Mouse (Mus musculus): ENCODE data around the gene 6820408C15Rik. TPM values are rescaled to one million over a fixed set of nuclear protein-coding genes. Genes with fewer than 3 reads are reported as not detected.

The 6820408C15Rik gene
- total and polyA plus RNA-seq, 3 experiments: not detected

DNA sequence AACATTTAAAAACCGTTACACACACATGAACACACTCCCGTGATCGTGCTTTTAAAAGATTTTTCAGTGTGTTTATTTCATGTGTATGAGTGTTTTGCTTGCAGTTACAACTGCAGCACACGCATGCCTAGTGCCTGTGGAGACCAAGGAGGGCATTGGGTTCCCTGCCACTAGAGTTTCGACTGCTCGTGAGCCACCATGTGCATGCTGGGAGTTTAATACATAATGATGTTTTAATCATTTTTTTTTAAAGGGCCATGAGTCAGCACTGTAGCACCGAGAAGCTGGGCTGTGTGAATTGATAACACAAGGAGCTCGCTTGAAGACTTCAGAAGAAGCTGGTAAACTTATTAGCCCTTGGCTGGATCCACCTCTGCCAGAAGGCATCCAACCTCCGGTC is 41.8 kb upstream of the 6820408C15Rik start:
- no peaks in the 10 kb centered on the region for H3K9me3 ChIP-seq (replicated peaks; ENCODE audit: low read length)
- H3K4me3 ChIP-seq (replicated peaks in 1 of 3; ENCODE audit: low read depth in 2 of 3, low read length in 2 of 3, poor library complexity in 1 of 3): no peak overlapping the region
- in situ Hi-C loops (cut with MboI; ENCODE audit: low pct_ligation_motif_present, low pct_unique_long_range_greater_than_20kb, low sequenced_read_pairs) (no loop called here), dilution Hi-C loops (cut with MboI; ENCODE audit: extremely low pct_ligation_motif_present, extremely low pct_unique_long_range_greater_than_20kb, low sequenced_read_pairs) (no loop called here)
- TF ChIP-seq UBTF (IDR thresholded peaks at IDR 0.05; ENCODE audit: low read depth, low read length) (no peak), JUND (conservative IDR thresholded peaks at IDR 0.05; ENCODE audit: low read depth, low read length) (no peak)
- no peaks in the 10 kb centered on the region for H3K4me1 ChIP-seq (ENCODE audit: control insufficient read depth in 1 of 2, insufficient read depth in 2 of 2)
- H3K27me3 ChIP-seq (replicated peaks): peaks cover 70% of the 10 kb centered on the region
- H3K4me2 ChIP-seq (ENCODE audit: insufficient read depth, low read depth, poor library complexity, severe bottlenecking): no peak overlapping the region
- no peaks in the 10 kb centered on the region for H3K36me3 ChIP-seq (replicated peaks in 1 of 2; ENCODE audit: control insufficient read depth in 1 of 2, insufficient read depth in 1 of 2, low read length in 1 of 2)
- no peak overlapping the region for H3K27ac ChIP-seq (ENCODE audit: insufficient read depth, low read depth)
- no peak overlapping the region for H3K9ac ChIP-seq (ENCODE audit: insufficient read depth, low read depth)
- no peaks in the 10 kb centered on the region for H3K79me2 ChIP-seq (replicated peaks; ENCODE audit: control insufficient read depth, extremely low read depth, insufficient read depth, poor library complexity, severe bottlenecking)
- DNase-seq (ENCODE audit: extremely low read depth): no peak

DNA sequence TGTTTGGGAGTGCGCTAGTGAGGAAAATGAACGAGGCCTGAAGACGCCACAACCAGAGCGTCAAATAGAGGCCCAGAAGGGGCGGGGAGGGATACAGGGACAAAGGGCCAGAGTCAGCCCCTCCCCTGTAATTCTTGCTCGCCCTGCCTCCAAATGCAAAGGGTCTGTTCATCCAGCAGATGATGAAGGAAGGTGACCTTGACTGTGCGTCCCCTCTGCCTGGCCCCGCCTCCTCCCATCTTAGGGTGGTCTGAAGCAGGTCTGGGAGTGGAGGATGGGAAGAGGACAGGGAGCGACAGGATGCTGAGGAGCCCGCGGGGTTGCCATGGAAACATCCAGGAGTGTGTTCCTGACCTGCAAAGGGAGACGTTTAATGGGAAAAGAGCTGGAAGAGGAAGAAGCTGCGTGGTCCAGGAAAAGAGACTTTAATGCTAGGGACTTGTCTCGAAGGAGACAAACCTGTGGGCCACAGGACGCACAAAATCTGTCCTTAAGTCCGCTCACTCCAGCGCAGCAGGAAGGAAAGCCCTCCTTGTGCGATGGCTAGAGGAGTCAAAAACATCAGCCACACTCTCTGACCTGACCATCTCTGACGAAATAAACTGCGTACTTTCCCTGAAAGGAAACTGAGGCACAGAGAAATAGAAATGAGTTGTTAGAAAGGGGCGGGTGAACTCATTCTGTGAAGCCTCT is 39.6 kb upstream of the 6820408C15Rik start:
- H3K9ac ChIP-seq (ENCODE audit: insufficient read depth, low read depth): no peak overlapping the region

GRCm38 (mm10) chr2:152376345-152376741 is 39.0 kb upstream of the 6820408C15Rik start, which contains the start of gene Nrsn2:
Gene Nrsn2, minus strand, starts transcription at chr2:152376638.
- no peak within 1 kb of the TSS for H3K9ac ChIP-seq (ENCODE audit: insufficient read depth, low read depth)
- DNase-seq (ENCODE audit: extremely low read depth): no peak
- H3K4me2 ChIP-seq (ENCODE audit: insufficient read depth, low read depth, poor library complexity, severe bottlenecking): no peak within 1 kb of the TSS
- no peaks in the 10 kb centered on the region for H3K4me1 ChIP-seq (ENCODE audit: control insufficient read depth in 1 of 2, insufficient read depth in 2 of 2)
- in situ Hi-C loops (cut with MboI; ENCODE audit: low pct_ligation_motif_present, low pct_unique_long_range_greater_than_20kb, low sequenced_read_pairs) (no loop called here), dilution Hi-C loops (cut with MboI; ENCODE audit: extremely low pct_ligation_motif_present, extremely low pct_unique_long_range_greater_than_20kb, low sequenced_read_pairs) (no loop called here)
- H3K36me3 ChIP-seq (replicated peaks in 1 of 2; ENCODE audit: control insufficient read depth in 1 of 2, insufficient read depth in 1 of 2, low read length in 1 of 2): no peaks in the 10 kb centered on the region
- H3K27ac ChIP-seq (ENCODE audit: insufficient read depth, low read depth): no peak within 1 kb of the TSS
- H3K79me2 ChIP-seq (replicated peaks; ENCODE audit: control insufficient read depth, extremely low read depth, insufficient read depth, poor library complexity, severe bottlenecking): no peaks in the 10 kb centered on the region
- no peak for TF ChIP-seq USF1 (IDR thresholded peaks at IDR 0.05; ENCODE audit: low read depth, low read length)
- no peak for TF ChIP-seq PAX5 (IDR thresholded peaks at IDR 0.05; ENCODE audit: low read length)
- TF ChIP-seq HCFC1 (IDR thresholded peaks at IDR 0.05; ENCODE audit: low read depth, low read length): no peak
- TF ChIP-seq TBP (conservative IDR thresholded peaks at IDR 0.05; ENCODE audit: low read depth, low read length): no peak
- no peak for TF ChIP-seq JUND (conservative IDR thresholded peaks at IDR 0.05; ENCODE audit: low read depth, low read length)
- TF ChIP-seq MAZ (IDR thresholded peaks at IDR 0.05; ENCODE audit: low read depth, low read length): no peak
- no peak for TF ChIP-seq ETS1 (conservative IDR thresholded peaks at IDR 0.05; ENCODE audit: low read depth, low read length)
- TF ChIP-seq BHLHE40 (IDR thresholded peaks at IDR 0.05; ENCODE audit: low read depth, low read length): no peak
- no peak for TF ChIP-seq EP300 (IDR thresholded peaks at IDR 0.05; ENCODE audit: low read length)
- no peak for TF ChIP-seq ZKSCAN1 (IDR thresholded peaks at IDR 0.05; ENCODE audit: borderline replicate concordance, low read depth, low read length)
- TF ChIP-seq POLR2A (IDR thresholded peaks at IDR 0.05; ENCODE audit: low read depth, low read length): no peak
- TF ChIP-seq TCF12 (IDR thresholded peaks at IDR 0.05; ENCODE audit: low read depth, low read length): no peak
- no peak for TF ChIP-seq POLR2AphosphoS2 (IDR thresholded peaks at IDR 0.05; ENCODE audit: low read depth, low read length)
- no peak for TF ChIP-seq E2F4 (IDR thresholded peaks at IDR 0.05; ENCODE audit: insufficient replicate concordance, low read depth, low read length)
- TF ChIP-seq ZMIZ1 (IDR thresholded peaks at IDR 0.05; ENCODE audit: low read depth, low read length): no peak
- no peak for TF ChIP-seq MEF2A (IDR thresholded peaks at IDR 0.05; ENCODE audit: borderline replicate concordance, low read depth, low read length)
- TF ChIP-seq MYC (IDR thresholded peaks at IDR 0.05; ENCODE audit: low read depth, low read length): no peak
- H3K9me3 ChIP-seq (replicated peaks; ENCODE audit: low read length): no peaks in the 10 kb centered on the region
- H3K27me3 ChIP-seq (replicated peaks): peaks cover 64% of the 10 kb centered on the region
- H3K4me3 ChIP-seq (replicated peaks in 1 of 3; ENCODE audit: low read depth in 2 of 3, low read length in 2 of 3, poor library complexity in 1 of 3): no peak within 1 kb of the TSS

More for the DNA sequence above, 39.6 kb upstream of the 6820408C15Rik start:
- Histone ChIP-seq H3K36me3 (replicated peaks in 1 of 2; ENCODE audit: control insufficient read depth in 1 of 2, insufficient read depth in 1 of 2, low read length in 1 of 2) (no peaks in the 10 kb centered on the region), H3K4me1 (ENCODE audit: control insufficient read depth in 1 of 2, insufficient read depth in 2 of 2) (no peaks in the 10 kb centered on the region), H3K4me2 (ENCODE audit: insufficient read depth, low read depth, poor library complexity, severe bottlenecking) (no peak overlapping the region), H3K4me3 (replicated peaks in 1 of 3; ENCODE audit: low read depth in 2 of 3, low read length in 2 of 3, poor library complexity in 1 of 3) (no peak overlapping the region), H3K27ac (ENCODE audit: insufficient read depth, low read depth) (no peak overlapping the region), H3K27me3 (replicated peaks) (peaks cover 69% of the 10 kb centered on the region), H3K9me3 (replicated peaks; ENCODE audit: low read length) (no peaks in the 10 kb centered on the region), H3K79me2 (replicated peaks; ENCODE audit: control insufficient read depth, extremely low read depth, insufficient read depth, poor library complexity, severe bottlenecking) (no peaks in the 10 kb centered on the region)
- dilution Hi-C loops (cut with MboI; ENCODE audit: extremely low pct_ligation_motif_present, extremely low pct_unique_long_range_greater_than_20kb, low sequenced_read_pairs): no loop called here
- no peak for DNase-seq (ENCODE audit: extremely low read depth)
- no peak for TF ChIP-seq POLR2A (IDR thresholded peaks at IDR 0.05; ENCODE audit: low read depth, low read length)
- no peak for TF ChIP-seq ZKSCAN1 (IDR thresholded peaks at IDR 0.05; ENCODE audit: borderline replicate concordance, low read depth, low read length)
- no peak for TF ChIP-seq NELFE (IDR thresholded peaks at IDR 0.05; ENCODE audit: low read depth, low read length)
- no peak for TF ChIP-seq TBP (conservative IDR thresholded peaks at IDR 0.05; ENCODE audit: low read depth, low read length)
- TF ChIP-seq MXI1 (IDR thresholded peaks at IDR 0.05; ENCODE audit: low read depth, low read length): no peak
- no peak for TF ChIP-seq IRF4 (IDR thresholded peaks at IDR 0.05; ENCODE audit: low read depth, low read length)
- no peak for TF ChIP-seq JUND (conservative IDR thresholded peaks at IDR 0.05; ENCODE audit: low read depth, low read length)
- TF ChIP-seq CTCF (conservative IDR thresholded peaks at IDR 0.05 in 1 of 2, IDR thresholded peaks at IDR 0.05 in 1 of 2; ENCODE audit: low read depth in 2 of 2, low read length in 2 of 2): no peak
- no peak for TF ChIP-seq HCFC1 (IDR thresholded peaks at IDR 0.05; ENCODE audit: low read depth, low read length)
- TF ChIP-seq MAZ (IDR thresholded peaks at IDR 0.05; ENCODE audit: low read depth, low read length): no peak
- TF ChIP-seq MYC (IDR thresholded peaks at IDR 0.05; ENCODE audit: low read depth, low read length): no peak
- TF ChIP-seq ZNF384 (IDR thresholded peaks at IDR 0.05; ENCODE audit: low read depth, low read length): no peak
- no peak for TF ChIP-seq MAFK (IDR thresholded peaks at IDR 0.05; ENCODE audit: insufficient replicate concordance, low read length)
- no peak for TF ChIP-seq RAD21 (IDR thresholded peaks at IDR 0.05; ENCODE audit: low read depth, low read length)
- TF ChIP-seq CHD1 (IDR thresholded peaks at IDR 0.05; ENCODE audit: low read depth, low read length): no peak
- TF ChIP-seq ZMIZ1 (IDR thresholded peaks at IDR 0.05; ENCODE audit: low read depth, low read length): no peak
- no peak for TF ChIP-seq USF1 (IDR thresholded peaks at IDR 0.05; ENCODE audit: low read depth, low read length)
- no peak for TF ChIP-seq UBTF (IDR thresholded peaks at IDR 0.05; ENCODE audit: low read depth, low read length)
- TF ChIP-seq EP300 (IDR thresholded peaks at IDR 0.05; ENCODE audit: low read length): no peak
- TF ChIP-seq POLR2AphosphoS2 (IDR thresholded peaks at IDR 0.05; ENCODE audit: low read depth, low read length): no peak
- in situ Hi-C loops (cut with MboI; ENCODE audit: low pct_ligation_motif_present, low pct_unique_long_range_greater_than_20kb, low sequenced_read_pairs): no loop called here

Data from CH12.LX (cell line).